Mouse (Mus musculus) liver, adult 2 months (tissue): ENCODE results near the gene Trpm6.

Source experiments
- CTCF ChIP-seq: fragments of 200-500 bp; IDR thresholded peaks from 2 replicates; pipeline ENCODE4 v1.5.1; 2011; ENCODE audit warnings: low read depth, low read length, control low read depth
- POLR2A ChIP-seq: fragments of 200-500 bp; IDR thresholded peaks from 2 replicates; pipeline ENCODE4 v1.6.1; 2011; ENCODE audit warnings: low read length, control low read depth; ENCODE audit not compliant: insufficient read depth; ENCODE audit errors: extremely low read depth

DNA sequence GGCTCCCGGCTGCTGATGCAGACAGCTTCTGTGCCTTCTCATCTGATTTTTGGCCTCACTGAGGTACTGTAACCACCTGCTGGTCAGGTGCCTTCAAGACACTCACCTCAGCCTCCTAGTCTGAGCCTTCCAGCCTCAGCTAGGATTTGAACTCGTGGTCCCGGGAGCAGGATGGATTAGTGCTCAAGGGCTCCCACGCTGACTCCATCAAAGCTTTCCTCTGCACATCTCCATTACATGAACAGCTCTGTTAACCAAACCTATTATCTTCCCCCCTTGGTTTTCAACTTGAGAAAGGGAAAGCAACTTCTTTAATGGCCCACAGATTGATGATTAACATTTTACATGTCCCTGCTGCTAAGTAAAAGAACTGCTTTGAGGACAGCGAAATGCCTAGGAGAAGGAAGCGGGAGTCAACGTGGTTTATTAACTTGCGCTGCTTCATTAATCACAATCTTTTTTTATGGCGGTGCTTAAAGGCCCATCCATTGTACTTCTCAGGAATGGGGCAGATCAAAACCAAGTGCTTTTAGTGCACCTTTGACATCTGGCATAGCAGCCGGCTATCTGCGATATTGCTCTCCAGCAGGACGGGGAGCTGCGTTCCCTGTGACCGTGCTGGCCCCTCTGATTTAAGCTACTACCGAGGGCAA lies 152.4 kb downstream of the Trpm6 start:
- TF ChIP-seq POLR2A (no peak), CTCF (no peak)
